Mouse (Mus musculus) testis, adult 2 months (tissue): ENCODE results near the gene Polh.

Source experiments
- CTCF ChIP-seq: fragments of 200-500 bp; IDR thresholded peaks from 2 replicates; pipeline ENCODE4 v1.5.1; 2012; ENCODE audit warnings: low read depth, mild to moderate bottlenecking, inconsistent platforms, low read length, moderate library complexity; ENCODE audit not compliant: control insufficient read depth, insufficient read depth, insufficient replicate concordance
- POLR2A ChIP-seq: fragments of 200-500 bp; IDR thresholded peaks from 2 replicates; pipeline ENCODE4 v1.6.1; 2012; ENCODE audit warnings: low read depth, mild to moderate bottlenecking, inconsistent platforms, low read length, moderate library complexity; ENCODE audit not compliant: control insufficient read depth

DNA sequence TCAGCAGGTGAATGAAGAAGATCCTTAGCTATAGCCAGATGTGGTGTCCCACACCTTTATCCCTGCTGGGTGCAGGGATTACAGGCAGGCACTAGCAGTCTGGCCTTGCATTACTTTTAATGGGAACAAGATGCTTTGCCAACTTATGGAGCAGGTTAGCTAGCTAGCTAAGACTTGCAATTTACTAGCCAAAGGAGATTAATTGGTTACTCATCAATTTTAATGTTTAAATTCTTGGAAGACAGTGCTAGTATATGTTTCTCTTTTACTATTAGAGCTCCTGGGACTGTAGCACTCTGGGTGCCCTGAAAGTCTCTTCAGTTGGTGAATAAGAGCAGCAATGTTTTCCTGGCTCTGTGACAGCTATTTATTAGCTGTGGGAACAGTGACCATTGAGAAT, 4.2 kb upstream of the Polh start:
- TF ChIP-seq CTCF (no peak), POLR2A (no peak)
